Mouse (Mus musculus) neutrophil, adult 5-6 weeks (primary cell): ENCODE measurements around the gene Rps6kc1. TPM values are rescaled to one million over a fixed set of nuclear protein-coding genes. Genes with fewer than 3 reads are reported as not detected.

Experiments used
- ATAC-seq: fragments of 151-379, 151-347 bp; 2 replicates; pipeline ENCODE4 v1.8.0; 2017; ENCODE audit warnings: mild to moderate bottlenecking, moderate TSS enrichment; ENCODE audit not compliant: insufficient number of reproducible peaks, poor library complexity, low FRiP score, severe bottlenecking; ENCODE audit errors: extremely low read depth
- total RNA-seq: library from RNA; stranded (forward); fragments of 200-1000 nt; gene quantifications from 2 replicates; pipeline ENCODE4 v1.2.3, GENCODE M21; 2017

Rps6kc1 gene
- total RNA-seq, 1 experiment from 2014 or later, result 11.5 TPM

GRCm38 (mm10) chr1:190724591-190725380 is 186.8 kb downstream of the Rps6kc1 start:
- ATAC-seq, result no peak

- no peak for ATAC-seq
Measured at GRCm38 (mm10) chr1:190723926-190724430, 187.6 kb downstream of the Rps6kc1 start.

- no peak for ATAC-seq
Measured at GRCm38 (mm10) chr1:190713848-190714247, 197.7 kb downstream of the Rps6kc1 start.

- ATAC-seq, result no peak
Measured at GRCm38 (mm10) chr1:190697576-190697975, 214.0 kb downstream of the Rps6kc1 start.

GRCm38 (mm10) chr1:190695589-190695988 is 216.0 kb downstream of the Rps6kc1 start:
- ATAC-seq, result no peak

- ATAC-seq, result no peak
Measured at GRCm38 (mm10) chr1:190690528-190691262, 220.9 kb downstream of the Rps6kc1 start.

- no peak for ATAC-seq
Measured at GRCm38 (mm10) chr1:190683060-190683459, 228.5 kb downstream of the Rps6kc1 start.

- ATAC-seq, result no peak
Measured at GRCm38 (mm10) chr1:190682021-190682926, 229.3 kb downstream of the Rps6kc1 start.

- ATAC-seq, result no peak
Measured at GRCm38 (mm10) chr1:190675455-190675854, 236.1 kb downstream of the Rps6kc1 start.

GRCm38 (mm10) chr1:190669099-190669498 is 242.5 kb downstream of the Rps6kc1 start:
- no peak for ATAC-seq

GRCm38 (mm10) chr1:190667821-190668220 is 243.7 kb downstream of the Rps6kc1 start:
- no peak for ATAC-seq

- no peak for ATAC-seq
Measured at GRCm38 (mm10) chr1:190667326-190667725, 244.2 kb downstream of the Rps6kc1 start.

- ATAC-seq, result no peak
Measured at GRCm38 (mm10) chr1:190665490-190665875, 246.1 kb downstream of the Rps6kc1 start.

GRCm38 (mm10) chr1:190664767-190665489 is 246.6 kb downstream of the Rps6kc1 start:
- ATAC-seq, result no peak

- no peak for ATAC-seq
Measured at GRCm38 (mm10) chr1:190663996-190664395, 247.6 kb downstream of the Rps6kc1 start.

GRCm38 (mm10) chr1:190662736-190663135 is 248.8 kb downstream of the Rps6kc1 start:
- ATAC-seq, result no peak

GRCm38 (mm10) chr1:190661764-190662163 is 249.8 kb downstream of the Rps6kc1 start:
- no peak for ATAC-seq

GRCm38 (mm10) chr1:190661249-190661648 is 250.3 kb downstream of the Rps6kc1 start:
- no peak for ATAC-seq
